Mouse (Mus musculus): ENCODE data around the gene Zcchc10.

DNA sequence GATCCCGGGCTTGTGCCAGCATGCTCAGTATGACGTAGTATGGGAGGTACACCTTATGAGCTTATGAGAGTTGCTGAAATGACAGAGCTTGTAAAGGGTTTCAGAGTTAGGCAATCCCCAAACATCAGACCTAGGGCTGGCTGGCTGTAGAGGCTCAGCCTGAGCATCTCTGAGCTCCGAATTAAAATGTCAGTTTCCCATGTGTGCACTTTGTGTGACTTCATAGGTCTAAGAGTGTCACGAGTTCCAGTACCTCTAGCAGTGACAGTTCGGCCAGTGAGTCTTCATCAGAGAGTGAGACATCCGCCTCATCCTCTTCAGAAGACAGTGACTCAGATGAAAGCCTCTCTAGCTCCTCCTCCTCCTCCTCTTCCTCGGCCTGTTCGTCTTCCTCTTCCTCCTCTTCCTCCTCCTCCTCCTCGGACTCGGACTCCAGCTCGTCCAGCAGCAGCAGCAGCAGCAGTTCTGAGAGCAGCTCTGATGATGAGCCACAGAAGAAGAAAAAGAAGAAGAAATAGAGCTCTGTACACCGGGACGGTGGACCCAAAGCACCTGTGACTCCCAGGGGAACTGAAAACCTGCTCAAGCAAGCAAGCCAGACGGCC lies 7.7 kb downstream of the Zcchc10 start:
- TF ChIP-seq POLR2A (IDR thresholded peaks at IDR 0.05; ENCODE audit: borderline replicate concordance, extremely low read depth, low read depth, low read length) (no peak), CTCF (IDR thresholded peaks at IDR 0.05; ENCODE audit: insufficient read depth, low read length) (no peak)
